Mouse (Mus musculus): ENCODE measurements around the gene Olfr167. TPM values are rescaled to one million over a fixed set of nuclear protein-coding genes. Genes with fewer than 3 reads are reported as not detected.
"Not testable (repeated sequence)": the region's sequence is repeated elsewhere in the genome, so short reads cannot be mapped to it uniquely, and the experiment has no call there.

Gene Olfr167
- total RNA-seq (2022) = not detected

GRCm38 (mm10) chr16:19522166-19522565, at the start of gene Olfr167:
Gene Olfr167 (minus strand): TSS chr16:19522266.
- no peak for DNase-seq

GRCm38 (mm10) chr16:19571709-19572108, 49.6 kb upstream of the Olfr167 start, which contains the start of gene Olfr169:
Gene Olfr169 (minus strand): TSS chr16:19571809.
- not testable (repeated sequence) for DNase-seq

GRCm38 (mm10) chr16:19553429-19553828, 31.4 kb upstream of the Olfr167 start:
- DNase-seq = not testable (repeated sequence)

DNA sequence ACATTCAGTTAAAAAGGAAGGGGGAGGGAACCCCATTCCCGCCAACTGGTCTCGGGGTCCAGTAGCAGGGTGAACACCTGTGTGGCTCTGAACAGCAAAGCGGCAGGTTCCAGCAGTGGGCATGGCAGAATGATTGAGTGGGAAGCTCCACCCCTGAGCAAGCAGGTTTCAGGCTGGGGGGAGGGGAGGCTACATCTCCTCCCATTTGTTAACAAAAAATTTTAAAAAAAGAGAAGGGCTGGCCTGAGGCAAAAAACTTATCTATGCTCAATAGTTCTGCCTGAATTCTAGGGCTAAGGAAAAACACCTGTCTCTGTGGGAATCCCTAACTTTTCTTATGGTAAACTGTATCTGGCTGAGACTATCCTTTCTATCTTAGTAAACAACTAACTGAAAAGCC, 30.2 kb upstream of the Olfr167 start:
- DNase-seq = not testable (repeated sequence)

DNA sequence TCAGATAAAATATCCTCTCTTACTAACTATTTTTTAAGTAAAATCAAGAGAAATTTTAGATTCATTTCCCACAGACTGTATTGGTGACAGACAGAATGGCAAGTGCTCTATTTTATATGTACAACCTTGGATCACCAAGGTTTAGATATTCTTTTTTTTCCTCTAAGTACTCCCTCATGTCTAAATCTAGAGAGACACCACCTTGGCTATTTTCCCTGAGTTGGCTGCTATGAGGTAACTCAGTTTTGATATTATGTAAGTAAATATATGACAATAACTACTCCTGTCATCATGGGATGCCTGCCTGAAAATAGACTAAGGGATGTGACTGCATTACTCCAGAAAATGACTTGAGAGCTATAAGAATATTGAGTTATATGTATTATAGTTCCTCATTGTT, 13.4 kb upstream of the Olfr167 start, which contains the start of gene Olfr168:
Gene Olfr168 (minus strand): TSS at position 101 of the 400 bp plus-strand sequence.
- no peak for DNase-seq

GRCm38 (mm10) chr16:19483394-19483793, 38.7 kb downstream of the Olfr167 start, which contains the start of gene Olfr166:
Gene Olfr166 (plus strand): TSS chr16:19483694.
- no peak for DNase-seq

DNA sequence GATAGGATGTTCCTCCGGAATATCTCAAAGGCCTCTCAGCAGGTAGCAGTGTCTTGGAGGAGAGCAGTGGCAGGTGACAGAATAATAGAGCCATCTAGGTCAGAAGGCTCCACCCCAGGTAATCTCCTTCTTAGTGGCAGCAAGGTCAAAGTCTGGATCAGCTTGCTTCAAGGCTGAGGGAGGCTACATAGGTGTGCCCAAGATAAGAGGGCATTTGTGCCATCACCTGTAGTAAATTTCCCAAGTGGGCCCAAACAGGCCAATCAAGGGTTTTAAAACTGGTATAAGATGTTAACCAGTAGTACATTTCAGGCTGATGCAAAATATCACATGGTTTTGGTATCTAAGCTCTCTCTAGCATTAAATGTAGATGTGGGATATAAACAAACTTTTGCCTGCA, 57.7 kb downstream of the Olfr167 start:
- no peak for DNase-seq

Other genes starting within 250 kb of the Olfr167 start
- not detected for gene Olfr164, start 208.2 kb downstream of the Olfr167 start, total RNA-seq (2022)
- gene Olfr165, start 99.1 kb downstream of the Olfr167 start, total RNA-seq (2022) = not detected
- not detected for gene Olfr166, start 38.6 kb downstream of the Olfr167 start, total RNA-seq (2022)
- gene Olfr168, start 13.3 kb upstream of the Olfr167 start, total RNA-seq (2022) = not detected
- gene Olfr169, start 49.5 kb upstream of the Olfr167 start, total RNA-seq (2022) = not detected
- not detected for gene Olfr170, start 89.6 kb upstream of the Olfr167 start, total RNA-seq (2022)
- gene Olfr171, start 107.7 kb upstream of the Olfr167 start, total RNA-seq (2022) = not detected
- gene Lamp3, start 184.1 kb upstream of the Olfr167 start, total RNA-seq (2022) = under 1 TPM in 2 of 4 experiments, not detected in 2; 0.12 to 0.13 TPM
- gene B3gnt5, start 237.9 kb upstream of the Olfr167 start, total RNA-seq (2022) = 1 to 10 TPM in 1 of 4 experiments, under 1 TPM in 3; 0.31 to 1.1 (median 0.54) TPM